Mouse (Mus musculus) lung, embryonic 16.5 days (tissue): ENCODE data around the gene Entpd3. TPM values are rescaled to one million over a fixed set of nuclear protein-coding genes. Genes with fewer than 3 reads are reported as not detected.
A peak's percentile ranks its signal among the peaks of the same experiment; 100 is the strongest.

Experiments
- ATAC-seq: fragments of 200-750 bp; cut with Nextera tagmentation; 2 replicates; pipeline ENCODE4 v1.8.0; 2017; ENCODE audit warnings: low read depth, mild to moderate bottlenecking, moderate library complexity
- H3K27ac ChIP-seq: fragments of 300-500 bp; sonication (generic); 2 replicates; pipeline ENCODE4 v1.5.1; 2014; ENCODE audit warnings: mild to moderate bottlenecking, control low read depth, low read length
- H3K27me3 ChIP-seq: fragments of 300-500 bp; sonication (generic); 2 replicates; pipeline ENCODE4 v1.6.1; 2014; ENCODE audit warnings: low read depth, low read length, mixed read lengths; ENCODE audit not compliant: control insufficient read depth, insufficient read depth
- H3K36me3 ChIP-seq: fragments of 300-500 bp; sonication (generic); 2 replicates; pipeline ENCODE4 v1.6.1; 2014; ENCODE audit warnings: low read length; ENCODE audit not compliant: control insufficient read depth, insufficient read depth
- H3K4me1 ChIP-seq: fragments of 300-500 bp; sonication (generic); replicated peaks from 2 replicates; pipeline ENCODE4 v1.6.1; 2014; ENCODE audit warnings: low read length, mixed read lengths; ENCODE audit not compliant: control insufficient read depth, insufficient read depth
- H3K4me2 ChIP-seq: fragments of 300-500 bp; sonication (generic); 2 replicates; pipeline ENCODE4 v1.6.1; 2014; ENCODE audit warnings: low read depth, low read length, control low read depth
- H3K4me3 ChIP-seq: fragments of 300-500 bp; sonication (generic); 2 replicates; pipeline ENCODE4 v1.5.1; 2014; ENCODE audit warnings: mild to moderate bottlenecking, low read length, control low read depth
- H3K9ac ChIP-seq: fragments of 300-500 bp; sonication (generic); 2 replicates; pipeline ENCODE4 v1.6.1; 2014; ENCODE audit warnings: low read length, control low read depth
- H3K9me3 ChIP-seq: fragments of 300-500 bp; sonication (generic); 2 replicates; pipeline ENCODE4 v1.6.1; 2016; ENCODE audit warnings: low read length; ENCODE audit not compliant: control insufficient read depth
- WGBS: fragments of 180-500 bp; shearing (Covaris S2); extraction: QIAGEN DNeasy Blood & Tissue Kit; methylation state at CpG from one replicate; pipeline ENCODE4 v1.1.7; 2014; 5-methylcytosine and 5-hydroxymethylcytosine counted together
- polyA plus RNA-seq: library from polyadenylated mRNA; unstranded; fragments of >200 nt; fragmentation: Nextera tagmentation; extraction: Ambion mirVana; gene quantifications from 2 replicates; pipeline ENCODE4 v1.2.1, GENCODE M21; 2015

Entpd3 gene
- polyA plus RNA-seq, 1 experiment from 2014 or later = 9.3 TPM

DNA sequence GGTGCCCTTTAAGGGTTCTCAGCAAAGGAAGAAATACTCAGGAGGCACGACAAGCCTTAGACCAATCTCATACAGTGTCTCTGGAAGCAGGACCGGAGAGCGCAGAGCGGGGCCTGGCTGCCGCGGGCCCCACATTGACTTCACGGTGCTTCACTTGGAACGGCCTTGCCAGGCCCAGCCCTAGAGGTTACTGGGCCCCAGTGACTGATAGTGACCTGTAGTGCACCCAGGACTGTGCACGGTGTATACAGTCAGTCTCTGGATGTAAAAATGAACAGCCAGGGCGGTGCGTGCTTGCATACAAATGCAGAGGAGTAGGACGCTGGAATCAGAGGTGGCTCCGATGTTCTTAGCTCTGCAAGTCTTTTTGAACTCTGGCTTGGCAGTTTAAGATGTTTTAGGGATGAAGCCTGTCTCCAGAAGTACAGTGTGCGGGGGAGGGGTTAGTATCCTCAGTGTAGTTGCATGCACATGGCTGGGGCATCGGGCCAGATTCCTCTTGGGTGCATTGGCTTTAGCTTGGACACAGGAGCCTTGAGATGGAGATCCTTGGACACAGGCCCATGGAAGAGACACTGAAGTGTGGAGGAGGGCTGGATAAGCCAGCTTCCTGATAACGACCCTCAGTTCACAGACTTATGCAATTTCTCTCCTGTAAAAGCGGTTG lies 62.7 kb downstream of the Entpd3 start:
- Histone ChIP-seq H3K4me2 (peak overlapping the region; percentile 31), H3K27ac (peak overlapping the region; percentile 58), H3K9me3 (peaks cover under 1% of the 10 kb centered on the region; the same call in 1 of the 2 replicates), H3K4me3 (peak overlapping the region; percentile 18; the same call in 1 of the 2 replicates), H3K36me3 (no peaks in the 10 kb centered on the region), H3K9ac (0 out of 2 replicates have a peak overlapping the region, but pooled peaks have one; percentile 18), H3K27me3 (no peaks in the 10 kb centered on the region), H3K4me1 (peaks cover 14% of the 10 kb centered on the region)
- 43% methylated on average over 17 of the region's 17 CpGs for WGBS
- peak; percentile 63 for ATAC-seq

DNA sequence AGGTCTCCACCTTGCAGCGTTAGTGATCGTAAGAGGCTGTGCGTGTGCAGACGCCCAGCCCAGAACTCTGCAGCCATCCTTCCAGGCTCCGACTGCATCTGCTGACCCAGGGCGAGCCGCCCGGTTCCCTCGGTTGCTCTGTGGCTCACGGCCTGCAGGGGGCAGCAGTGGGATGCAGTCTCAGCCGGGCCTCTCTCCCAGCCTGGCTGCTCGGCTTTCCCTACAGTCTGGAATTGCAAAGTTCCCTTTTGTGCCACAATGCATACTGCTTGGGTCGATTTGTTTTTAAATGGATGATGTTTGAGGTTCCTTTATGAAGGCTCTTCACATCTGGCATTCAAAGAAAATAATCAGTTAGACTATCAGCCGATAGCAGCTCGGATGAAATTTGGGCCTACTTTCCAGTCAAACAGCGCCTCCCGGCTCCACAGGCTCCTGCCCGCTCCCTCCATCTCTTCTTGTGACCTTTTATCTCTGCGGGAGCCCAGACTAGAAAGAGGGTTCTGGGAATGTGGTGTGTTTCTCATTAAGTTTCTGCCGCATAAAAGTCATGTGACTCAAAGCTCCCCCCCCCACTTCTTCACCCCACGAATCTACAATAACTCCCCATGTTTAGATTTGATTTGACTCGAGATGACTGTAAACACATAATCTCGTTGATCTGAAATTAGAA lies 63.4 kb downstream of the Entpd3 start:
- Histone ChIP-seq H3K36me3 (no peaks in the 10 kb centered on the region), H3K27ac (no peak overlapping the region), H3K9me3 (peaks cover 8% of the 10 kb centered on the region), H3K27me3 (no peaks in the 10 kb centered on the region), H3K9ac (peak overlapping the region; percentile 4; the same call in 1 of the 2 replicates), H3K4me1 (peaks cover 14% of the 10 kb centered on the region), H3K4me3 (0 out of 2 replicates have a peak overlapping the region, but pooled peaks have one; percentile 4), H3K4me2 (peak overlapping the region; percentile 36)
- ATAC-seq = peak; percentile 89
- 6% methylated on average over 23 of the region's 23 CpGs for WGBS

DNA sequence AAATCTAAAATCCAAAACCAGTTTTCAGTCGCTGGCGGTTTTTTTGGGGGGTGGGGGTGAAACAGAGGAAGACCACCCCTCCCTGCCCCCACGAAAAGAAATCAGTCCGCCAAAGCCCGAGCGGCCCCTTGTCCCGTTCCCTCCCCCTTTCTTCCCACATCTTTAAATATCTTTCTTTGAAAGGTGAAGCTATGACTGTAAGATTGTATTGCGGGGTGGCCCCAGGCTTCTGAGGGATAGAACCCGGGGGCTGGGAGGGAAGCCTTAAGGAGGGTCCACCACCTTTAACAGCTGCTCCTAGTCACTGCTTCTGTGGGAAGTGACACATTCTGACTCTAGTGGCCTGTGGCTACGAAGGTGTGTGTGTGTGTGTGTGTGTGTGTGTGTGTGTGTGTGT lies 63.9 kb downstream of the Entpd3 start:
- H3K4me2 ChIP-seq = peak overlapping the region; percentile 36
- ATAC-seq = no peak
- H3K4me1 ChIP-seq = peaks cover 14% of the 10 kb centered on the region
- H3K36me3 ChIP-seq = no peaks in the 10 kb centered on the region
- peaks cover 11% of the 10 kb centered on the region for H3K9me3 ChIP-seq
- H3K4me3 ChIP-seq = no peak overlapping the region
- 31% methylated on average over 10 of the region's 10 CpGs for WGBS
- no peak overlapping the region for H3K9ac ChIP-seq
- no peak overlapping the region for H3K27ac ChIP-seq
- no peaks in the 10 kb centered on the region for H3K27me3 ChIP-seq

DNA sequence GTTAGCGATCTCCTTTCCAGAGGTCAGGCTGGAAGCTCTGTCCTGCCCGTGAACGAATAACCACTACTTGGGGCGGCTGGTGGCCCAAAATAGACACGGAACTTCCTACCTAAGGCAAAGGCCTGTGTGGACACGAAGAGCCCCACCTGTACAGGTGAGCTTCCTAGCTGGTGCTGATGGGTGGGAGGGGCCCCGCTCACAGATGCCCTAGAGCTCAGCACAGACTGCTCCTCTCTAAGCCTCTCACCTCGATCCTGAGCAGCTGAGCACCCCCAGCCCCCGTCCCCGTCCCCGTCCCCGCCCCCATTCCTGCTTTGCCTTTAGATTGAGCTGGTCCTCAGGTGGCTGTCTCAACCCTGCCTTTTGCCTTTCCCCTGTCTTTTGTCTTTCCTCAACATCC lies 64.3 kb downstream of the Entpd3 start:
- H3K27ac ChIP-seq = no peak overlapping the region
- no peak overlapping the region for H3K4me2 ChIP-seq
- WGBS = 39% methylated on average over 12 of the region's 12 CpGs
- H3K4me1 ChIP-seq = peaks cover 14% of the 10 kb centered on the region
- H3K27me3 ChIP-seq = no peaks in the 10 kb centered on the region
- no peak for ATAC-seq
- H3K36me3 ChIP-seq = no peaks in the 10 kb centered on the region
- H3K4me3 ChIP-seq = no peak overlapping the region
- H3K9ac ChIP-seq = no peak overlapping the region
- H3K9me3 ChIP-seq = peaks cover 11% of the 10 kb centered on the region

DNA sequence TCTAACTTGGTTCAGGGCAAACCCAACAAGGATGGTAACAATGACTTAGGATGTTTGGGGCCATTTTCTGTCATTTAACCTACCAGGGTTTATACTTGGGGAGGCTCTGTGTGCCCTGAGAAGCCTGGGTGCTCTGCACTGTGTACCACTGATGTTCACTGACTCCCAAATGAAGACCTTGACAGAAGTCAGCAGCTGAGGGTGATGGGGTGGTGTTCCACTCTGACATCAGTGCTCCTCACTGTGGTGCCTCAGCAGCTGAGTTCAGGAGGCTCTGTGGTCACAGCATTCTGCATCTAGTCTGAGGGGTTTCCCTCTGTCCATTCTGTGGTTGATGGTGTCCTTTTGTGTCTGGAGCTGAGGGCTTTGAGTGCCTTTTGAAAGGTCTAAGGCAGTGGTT lies 71.4 kb downstream of the Entpd3 start:
- H3K4me2 ChIP-seq = no peak overlapping the region
- ATAC-seq = no peak

DNA sequence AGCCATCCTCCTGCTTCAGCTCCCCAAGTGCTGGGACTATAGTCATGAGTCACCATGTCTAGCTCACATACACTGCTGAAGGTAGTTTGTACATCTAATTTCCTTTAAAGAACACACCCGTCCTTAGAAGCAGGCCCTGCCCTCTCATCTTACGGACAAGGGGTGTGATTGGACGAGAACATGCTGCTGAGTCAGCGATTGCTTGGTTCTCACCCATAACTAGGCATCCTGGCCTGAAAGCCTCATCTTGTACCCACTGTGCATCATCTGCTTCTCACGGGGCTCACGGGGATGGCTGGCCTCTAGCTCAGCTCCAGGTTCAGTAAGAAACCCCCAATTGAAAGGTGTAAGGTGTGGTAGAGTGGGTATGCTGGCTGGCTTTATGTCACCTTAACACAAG lies 74.4 kb downstream of the Entpd3 start:
- Histone ChIP-seq H3K4me3 (no peak overlapping the region), H3K27ac (no peak overlapping the region), H3K4me1 (no peaks in the 10 kb centered on the region), H3K27me3 (no peaks in the 10 kb centered on the region), H3K4me2 (no peak overlapping the region), H3K9ac (no peak overlapping the region), H3K9me3 (no peaks in the 10 kb centered on the region), H3K36me3 (no peaks in the 10 kb centered on the region)
- WGBS = 80% methylated on average over 6 of the region's 6 CpGs
- no peak for ATAC-seq

More for the DNA sequence above, 71.4 kb downstream of the Entpd3 start:
- Histone ChIP-seq H3K36me3 (no peaks in the 10 kb centered on the region), H3K27me3 (no peaks in the 10 kb centered on the region), H3K4me3 (no peak overlapping the region), H3K9me3 (peaks cover 11% of the 10 kb centered on the region), H3K4me1 (no peaks in the 10 kb centered on the region), H3K27ac (no peak overlapping the region), H3K9ac (no peak overlapping the region)

Other genes with a start within 250 kb of the Entpd3 start
- 0.24 and 0.29 TPM in 2 replicates for gene Myrip, start 238.3 kb upstream of the Entpd3 start, polyA plus RNA-seq
- gene Eif1b, start 47.6 kb upstream of the Entpd3 start, polyA plus RNA-seq = 155 and 173 TPM in 2 replicates
- gene Rpl14, start 31.6 kb downstream of the Entpd3 start, polyA plus RNA-seq = 767 and 782 TPM in 2 replicates